12 mouse cellular contexts compared by ENCODE assay signal in genomic region chr10:100111209-100111608, GRCm38 (mm10).
DNase-seq lines count a peak whose midpoint lies in the region; ATAC-seq and TF ChIP-seq lines count a peak whose summit lies in the region.
"Had no signal": no experiment of that assay in that cellular context is flagged by ENCODE, and none has a peak within 500 bp of the region (broad histone marks: within the 10 kb centered on the region; RNA-seq: fewer than 3 reads in every experiment).

No protein-coding gene starts in this region.

- no peaks in the 10 kb centered on the region for H3K27me3 ChIP-seq in forebrain, embryonic 12.5 days
- no peaks in the 10 kb centered on the region for H3K27me3 ChIP-seq in midbrain, embryonic 15.5 days (replicated peaks)
- H3K27me3 ChIP-seq in liver, postnatal 0 days (ENCODE audit: insufficient read depth, low read length) = no peaks in the 10 kb centered on the region

- no peak for TF ChIP-seq EP300 in liver, postnatal 0 days (IDR thresholded peaks at IDR 0.05; ENCODE audit: low read depth)

- H3K9ac ChIP-seq in forebrain, embryonic 12.5 days = no peak overlapping the region
- no peak overlapping the region for H3K9ac ChIP-seq in midbrain, embryonic 15.5 days
- no peak overlapping the region for H3K9ac ChIP-seq in liver, postnatal 0 days (replicated peaks)

- intact Hi-C loops in left cerebral cortex, adult 2 months (cut with DNase I) = no loop called here
- intact Hi-C loops in left cerebral cortex, postnatal 25 days (cut with DNase I) = no loop called here

- no peak for TF ChIP-seq CTCF in left cerebral cortex, adult 2 months (IDR thresholded peaks at IDR 0.05)
- no peak for TF ChIP-seq CTCF in liver, postnatal 0 days (IDR thresholded peaks at IDR 0.05; ENCODE audit: low read depth)

- no peaks in the 10 kb centered on the region for H3K36me3 ChIP-seq in forebrain, embryonic 12.5 days (replicated peaks)
- H3K36me3 ChIP-seq in midbrain, embryonic 15.5 days (replicated peaks) = no peaks in the 10 kb centered on the region
- no peaks in the 10 kb centered on the region for H3K36me3 ChIP-seq in liver, postnatal 0 days (replicated peaks; ENCODE audit: insufficient read depth, low read length)
- H3K36me3 ChIP-seq: heart, embryonic 10.5 days had no signal

- ATAC-seq in forebrain, embryonic 12.5 days (ENCODE audit: low FRiP score) = peak; percentile 73; the same call in 1 of the 2 replicates
- ATAC-seq in midbrain, embryonic 15.5 days (replicated peaks) = peak; percentile 85
- no peak for ATAC-seq in liver, postnatal 0 days

- no peak overlapping the region for H3K27ac ChIP-seq in left cerebral cortex, adult 2 months
- H3K27ac ChIP-seq in forebrain, embryonic 12.5 days = no peak overlapping the region
- H3K27ac ChIP-seq in midbrain, embryonic 15.5 days = no peak overlapping the region
- no peak overlapping the region for H3K27ac ChIP-seq in liver, postnatal 0 days (ENCODE audit: low read depth)
- H3K27ac ChIP-seq: heart, embryonic 10.5 days had no signal

- H3K4me2 ChIP-seq in forebrain, embryonic 12.5 days = no peak overlapping the region
- peak overlapping the region; percentile 37 for H3K4me2 ChIP-seq in midbrain, embryonic 15.5 days
- H3K4me2 ChIP-seq in liver, postnatal 0 days (ENCODE audit: low read depth, low read length) = no peak overlapping the region
- H3K4me2 ChIP-seq: liver, embryonic 11.5 days had no signal

- H3K4me3 ChIP-seq in left cerebral cortex, adult 2 months = peak overlapping the region; percentile 28; the same call in 1 of the 2 replicates
- H3K4me3 ChIP-seq in forebrain, embryonic 12.5 days (replicated peaks) = no peak overlapping the region
- H3K4me3 ChIP-seq in midbrain, embryonic 15.5 days = peak overlapping the region; percentile 6; the same call in 1 of the 2 replicates
- no peak overlapping the region for H3K4me3 ChIP-seq in liver, postnatal 0 days (ENCODE audit: low read depth, low read length)
- H3K4me3 ChIP-seq: heart, embryonic 10.5 days had no signal

- peaks cover 11% of the 10 kb centered on the region for H3K4me1 ChIP-seq in forebrain, embryonic 12.5 days
- H3K4me1 ChIP-seq in midbrain, embryonic 15.5 days = peaks cover 7% of the 10 kb centered on the region; the same call in 1 of the 2 replicates
- no peaks in the 10 kb centered on the region for H3K4me1 ChIP-seq in liver, postnatal 0 days (ENCODE audit: insufficient read depth)
- H3K4me1 ChIP-seq: heart, embryonic 10.5 days had no signal

- H3K9me3 ChIP-seq in forebrain, embryonic 12.5 days = no peaks in the 10 kb centered on the region
- H3K9me3 ChIP-seq in midbrain, embryonic 15.5 days = no peaks in the 10 kb centered on the region
- no peaks in the 10 kb centered on the region for H3K9me3 ChIP-seq in liver, postnatal 0 days (ENCODE audit: low read length)
- H3K9me3 ChIP-seq: heart, embryonic 10.5 days had no signal

- 10% methylated on average over 7 of the region's 7 CpGs for WGBS in forebrain, embryonic 12.5 days
- WGBS in midbrain, embryonic 15.5 days = 17% methylated on average over 7 of the region's 7 CpGs
- WGBS in liver, postnatal 0 days (ENCODE audit: insufficient replicate concordance) = 58% methylated on average over 7 of the region's 7 CpGs

- peak; percentile 49 to 73 for DNase-seq in cerebellum, postnatal 10 days
- DNase-seq in cerebellum, adult 9-11 months = no peak
- no peak for DNase-seq in left cerebral cortex, adult 2 months (ENCODE audit: extremely low spot score in 1 of 2, low spot score in 2 of 2)
- DNase-seq in left cerebral cortex, adult 8-10 months (ENCODE audit: low spot score in 2 of 2) = no peak
- DNase-seq in liver, postnatal 0 days = no peak
- no peak for DNase-seq in left cerebral cortex, postnatal 25 days (ENCODE audit: low spot score in 2 of 2)
- DNase-seq: lung, postnatal 10 days; thymus, postnatal 14 days had no signal

Comparison
In these comparisons a context has a peak if more than half of its experiments do, and no peak if none do; other contexts are left out.
1. DNase-seq: peak in cerebellum, postnatal 10 days (2 of 2); none in cerebellum, adult 9-11 months (single experiment), left cerebral cortex, adult 2 months (0 of 2), left cerebral cortex, adult 8-10 months (0 of 2), liver, postnatal 0 days (single experiment) and left cerebral cortex, postnatal 25 days (0 of 2).
2. H3K4me3 ChIP-seq: peak in left cerebral cortex, adult 2 months (single experiment) and midbrain, embryonic 15.5 days (single experiment); none in forebrain, embryonic 12.5 days (single experiment) and liver, postnatal 0 days (single experiment).